Mouse (Mus musculus) cortical plate, adult 2 months (tissue): ENCODE measurements around the gene Larp4.

Experiments used
- CTCF ChIP-seq: fragments of 200-500 bp; IDR thresholded peaks from 2 replicates; pipeline ENCODE4 v1.5.1; 2011; ENCODE audit warnings: mild to moderate bottlenecking, control low read depth, low read length; ENCODE audit not compliant: insufficient read depth; ENCODE audit errors: extremely low read depth
- POLR2A ChIP-seq: fragments of 200-500 bp; IDR thresholded peaks from 2 replicates; pipeline ENCODE4 v1.6.1; 2011; ENCODE audit warnings: mild to moderate bottlenecking, low read length, control low read depth; ENCODE audit not compliant: insufficient read depth; ENCODE audit errors: extremely low read depth

GRCm38 (mm10) chr15:99934501-99934900, 35.4 kb upstream of the Larp4 start:
- TF ChIP-seq POLR2A: no peak
- no peak for TF ChIP-seq CTCF
